Mouse (Mus musculus) brain, embryonic 14.5 days (tissue): ENCODE measurements around the gene Ifitm7. TPM values are rescaled to one million over a fixed set of nuclear protein-coding genes. Genes with fewer than 3 reads are reported as not detected.

Experiments
- DNase-seq: peaks from one replicate; pipeline ENCODE4 v3.0.0-alpha.2; 2011; ENCODE audit warnings: low read depth
- CTCF ChIP-seq: fragments of 200-500 bp; IDR thresholded peaks from 2 replicates; pipeline ENCODE4 v1.5.1; 2012; ENCODE audit warnings: inconsistent platforms, mild to moderate bottlenecking, moderate library complexity, borderline replicate concordance; ENCODE audit not compliant: insufficient read depth, insufficient read length; ENCODE audit errors: extremely low read depth
- POLR2A ChIP-seq: fragments of 200-500 bp; IDR thresholded peaks from 2 replicates; pipeline ENCODE4 v1.6.1; 2012; ENCODE audit warnings: mild to moderate bottlenecking, inconsistent platforms, borderline replicate concordance; ENCODE audit not compliant: poor library complexity, insufficient read depth, insufficient read length, severe bottlenecking; ENCODE audit errors: extremely low read depth
- polyA plus RNA-seq: library from polyadenylated mRNA; depleted of rRNA; stranded (reverse); fragments of >200 nt; gene quantifications from 2 replicates; pipeline ENCODE4 v1.2.3, GENCODE M21; 2012; rRNA removed

The Ifitm7 gene
- polyA plus RNA-seq, 1 experiment: 1.6 TPM

DNA sequence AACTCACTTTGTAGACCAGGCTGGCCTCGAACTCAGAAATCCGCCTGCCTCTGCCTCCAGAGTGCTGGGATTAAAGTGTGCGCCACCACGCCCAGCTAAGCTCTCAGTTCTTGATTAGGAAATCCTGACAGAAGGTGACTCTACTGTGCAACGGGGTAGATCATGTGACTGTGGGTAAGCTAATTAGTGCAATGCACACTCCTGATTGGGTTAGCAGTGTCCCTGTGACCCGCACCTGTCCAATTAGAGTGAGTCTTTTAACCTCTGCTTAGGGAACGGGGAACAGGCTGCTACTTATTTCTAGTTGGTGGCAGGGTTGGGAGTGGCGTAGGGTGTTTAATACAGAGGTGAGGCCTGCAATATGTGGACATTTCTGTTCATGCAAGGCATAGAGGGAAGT lies 14.6 kb downstream of the Ifitm7 start:
- no peak for TF ChIP-seq POLR2A
- no peak for TF ChIP-seq CTCF
- DNase-seq: no peak

- no peak for DNase-seq
- TF ChIP-seq CTCF (no peak), POLR2A (no peak)
Observed at GRCm38 (mm10) chr16:13969096-13969495, 17.6 kb downstream of the Ifitm7 start.

DNA sequence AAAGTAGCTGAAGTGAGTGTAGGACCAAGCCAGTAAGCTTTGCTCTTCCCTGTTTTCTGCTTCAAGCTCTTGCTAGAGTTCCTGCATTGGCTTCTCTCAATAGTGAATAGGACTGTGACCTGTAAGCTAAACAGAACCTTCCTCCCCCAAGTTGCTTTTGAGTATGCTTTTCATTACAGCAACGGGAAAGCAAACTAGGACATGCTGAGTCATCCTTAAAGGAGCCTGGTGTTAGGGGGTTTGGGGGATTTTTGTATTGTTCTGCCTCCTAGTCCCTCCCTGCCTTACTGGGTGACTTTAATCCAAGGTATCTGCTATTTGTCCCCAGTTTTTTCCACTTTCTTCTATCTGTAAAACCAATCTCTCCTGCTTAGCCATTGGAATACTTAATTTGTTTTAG lies 24.6 kb downstream of the Ifitm7 start:
- no peak for TF ChIP-seq POLR2A
- no peak for TF ChIP-seq CTCF
- DNase-seq: no peak

GRCm38 (mm10) chr16:13951245-13951644 lies 35.4 kb downstream of the Ifitm7 start:
- DNase-seq: no peak
- no peak for TF ChIP-seq CTCF
- TF ChIP-seq POLR2A: no peak

DNA sequence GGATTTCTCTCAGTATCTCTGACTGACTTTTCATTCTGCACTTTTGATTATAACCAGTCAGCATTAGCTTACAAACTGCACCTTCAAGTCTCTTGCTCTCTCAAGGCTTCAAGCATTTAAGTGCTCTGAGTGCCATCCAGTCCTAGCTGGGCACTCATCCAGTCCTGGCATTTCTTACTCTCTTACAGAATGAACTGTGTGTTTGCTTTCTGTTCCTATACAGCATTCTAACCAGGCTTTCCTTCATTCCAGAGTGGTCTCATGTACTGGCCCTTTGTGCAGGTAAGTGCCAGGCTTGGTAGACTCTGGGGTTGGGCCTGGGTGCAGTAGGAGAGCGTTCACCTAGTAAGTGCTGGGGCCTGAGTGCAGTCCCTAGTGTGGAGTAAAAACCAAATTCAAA lies 40.4 kb downstream of the Ifitm7 start:
- DNase-seq: no peak
- TF ChIP-seq CTCF (no peak), POLR2A (no peak)

DNA sequence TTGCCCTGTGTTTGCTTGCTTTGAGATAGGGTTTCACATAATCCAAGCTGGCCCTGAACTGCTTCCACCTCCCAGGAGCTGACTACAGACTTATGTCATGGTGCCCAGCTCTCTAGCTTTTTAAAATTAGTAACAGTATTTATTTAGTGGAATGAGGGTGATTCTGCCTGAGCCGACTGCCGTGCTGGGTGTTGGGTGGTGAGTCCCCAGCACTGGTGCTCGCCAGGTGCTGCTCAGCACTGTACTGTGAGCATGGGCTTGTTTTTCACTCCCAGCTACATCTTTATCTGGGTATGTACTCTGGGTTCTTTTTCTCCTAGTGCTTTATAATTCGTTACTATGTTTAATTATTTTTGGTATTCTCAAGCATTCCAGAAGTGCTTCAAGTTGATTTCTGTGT lies 41.5 kb downstream of the Ifitm7 start:
- no peak for DNase-seq
- TF ChIP-seq POLR2A (no peak), CTCF (no peak)

GRCm38 (mm10) chr16:13944752-13945151 lies 41.9 kb downstream of the Ifitm7 start:
- no peak for DNase-seq
- TF ChIP-seq POLR2A (no peak), CTCF (no peak)

GRCm38 (mm10) chr16:13944178-13944577 lies 42.5 kb downstream of the Ifitm7 start:
- no peak for TF ChIP-seq CTCF
- no peak for TF ChIP-seq POLR2A
- no peak for DNase-seq

DNA sequence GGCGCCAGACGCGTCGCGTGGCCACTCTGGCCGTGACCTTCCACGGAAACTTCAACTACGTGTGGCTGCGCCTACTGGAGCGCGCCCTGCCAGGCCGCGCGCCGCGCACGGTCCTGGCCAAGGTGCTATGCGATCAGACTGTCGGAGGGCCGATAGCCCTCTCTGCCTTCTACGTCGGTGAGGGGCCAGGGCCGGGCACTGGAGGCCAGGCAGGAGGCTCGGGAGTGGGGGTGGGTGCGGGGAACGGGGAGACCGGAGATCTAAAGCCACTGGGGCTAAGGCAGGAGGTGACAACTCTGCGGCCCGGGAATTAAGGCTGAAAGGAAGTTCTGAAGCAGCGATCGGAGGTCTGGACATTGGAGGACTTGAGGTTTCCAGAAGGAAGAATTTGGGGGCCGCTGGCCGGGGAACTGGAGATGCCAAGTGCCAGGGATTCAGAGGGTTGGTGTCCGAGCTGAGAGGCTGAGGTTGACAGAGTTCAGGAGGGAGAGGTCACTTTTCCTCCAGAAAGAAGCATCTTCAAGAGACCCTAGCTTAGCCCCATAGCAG lies 45.8 kb downstream of the Ifitm7 start:
- no peak for DNase-seq
- TF ChIP-seq POLR2A (no peak), CTCF (no peak)

GRCm38 (mm10) chr16:13940139-13940846 lies 46.4 kb downstream of the Ifitm7 start:
- DNase-seq: peak; percentile 91
- TF ChIP-seq CTCF (no peak), POLR2A (no peak)

Other genes starting within 250 kb of the Ifitm7 start
- 32.2 and 49.1 TPM in 2 replicates for gene Rrn3, start 206.2 kb downstream of the Ifitm7 start, polyA plus RNA-seq
- gene Ntan1, start 168.0 kb downstream of the Ifitm7 start, polyA plus RNA-seq: 136 and 159 TPM in 2 replicates
- 45.8 and 57.9 TPM in 2 replicates for gene Pdxdc1, start 83.8 kb downstream of the Ifitm7 start, polyA plus RNA-seq
- 9.6 and 12.6 TPM in 2 replicates for gene Mpv17l, start 83.7 kb downstream of the Ifitm7 start, polyA plus RNA-seq
- gene 2900011O08Rik, start 284 bp downstream of the Ifitm7 start, polyA plus RNA-seq: 131 and 135 TPM in 2 replicates
- gene Nde1, start 176.4 kb upstream of the Ifitm7 start, polyA plus RNA-seq: 35.9 and 53.5 TPM in 2 replicates
- gene Marf1, start 176.5 kb upstream of the Ifitm7 start, polyA plus RNA-seq: 17.9 and 26.6 TPM in 2 replicates